Mouse (Mus musculus) E14TG2a.4 (cell line): Measurements from ENCODE around the gene Schip1.
"Not testable (repeated sequence)": the region's sequence is repeated elsewhere in the genome, so short reads cannot be mapped to it uniquely, and the experiment has no call there.

ENCODE experiments used
- H3K27me3 ChIP-seq: 2 replicates; pipeline ENCODE4 v1.6.1; 2014; ENCODE audit warnings: low read length, control low read depth; ENCODE audit not compliant: insufficient read depth
- H3K36me3 ChIP-seq: 2 replicates; pipeline ENCODE4 v1.6.1; 2014; ENCODE audit warnings: low read length, control low read depth; ENCODE audit not compliant: insufficient read depth
- H3K4me1 ChIP-seq: replicated peaks from 2 replicates; pipeline ENCODE4 v1.6.1; 2014; ENCODE audit warnings: low read depth, low read length, control low read depth
- H3K4me3 ChIP-seq: replicated peaks from 2 replicates; pipeline ENCODE4 v1.5.1; 2014; ENCODE audit warnings: mild to moderate bottlenecking, low read length
- H3K9me3 ChIP-seq: 2 replicates; pipeline ENCODE4 v1.6.1; 2014; ENCODE audit warnings: low read length, control low read depth
- CTCF ChIP-seq: conservative IDR thresholded peaks from 2 replicates; pipeline ENCODE4 v1.5.1; 2014; ENCODE audit warnings: low read length
- NANOG ChIP-seq: IDR thresholded peaks from 2 replicates; pipeline ENCODE4 v1.6.1; 2014; ENCODE audit warnings: borderline replicate concordance, low read length, mixed read lengths
- POU5F1 ChIP-seq: IDR thresholded peaks from 2 replicates; pipeline ENCODE4 v1.6.1; 2014; ENCODE audit warnings: low read length, borderline replicate concordance

Gene Schip1

DNA sequence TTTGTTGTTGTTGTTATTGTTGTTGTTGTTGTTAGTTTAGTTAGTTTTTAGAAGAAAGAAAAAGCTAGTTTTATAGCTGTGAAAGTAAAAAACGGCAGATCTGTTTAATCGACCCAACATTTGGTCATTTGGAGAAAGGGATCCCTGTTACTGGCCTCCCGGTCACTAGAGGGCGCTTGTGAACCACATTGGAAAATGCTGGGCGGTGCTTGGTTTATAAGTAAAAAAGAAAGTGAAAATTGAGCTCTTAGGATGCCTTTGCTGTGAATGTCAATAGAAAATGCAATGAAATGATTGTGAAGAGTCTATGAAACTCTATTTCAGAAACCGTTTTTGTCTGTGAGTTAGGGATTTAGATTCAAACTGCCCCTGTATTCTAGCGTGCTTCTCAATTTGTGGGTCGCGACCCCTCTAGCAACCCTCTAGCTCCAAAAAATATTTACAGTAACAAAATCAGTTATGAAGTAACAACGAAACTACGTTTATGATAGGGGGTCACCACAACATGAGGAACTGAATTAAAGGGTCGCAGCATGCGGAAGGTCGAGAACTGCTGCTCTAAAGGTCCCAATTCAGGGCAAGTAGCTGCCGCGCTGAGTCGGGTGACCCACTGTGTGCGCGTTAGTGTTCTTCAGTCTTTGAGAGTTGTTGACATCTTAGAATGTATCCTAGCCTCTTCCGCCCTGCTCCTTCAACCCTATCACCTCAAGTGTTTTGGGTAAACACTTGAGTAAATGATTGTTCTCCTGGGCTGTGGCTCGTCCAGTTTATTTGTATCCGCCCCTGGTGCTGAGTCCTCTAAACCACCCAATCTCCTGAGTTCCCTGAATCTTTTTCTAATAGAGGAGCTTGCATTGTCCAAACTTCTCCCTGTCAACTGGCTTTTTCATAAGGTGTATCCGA, 8.0 kb upstream of the Schip1 start:
- no peaks in the 10 kb centered on the region for H3K36me3 ChIP-seq
- peaks cover 9% of the 10 kb centered on the region for H3K4me1 ChIP-seq
- H3K9me3 ChIP-seq, result no peaks in the 10 kb centered on the region
- peak; percentile 78 for TF ChIP-seq CTCF
- no peak for TF ChIP-seq NANOG
- H3K4me3 ChIP-seq, result peak overlapping the region; percentile 58
- no peaks in the 10 kb centered on the region; the same call in 1 of the 2 replicates for H3K27me3 ChIP-seq

DNA sequence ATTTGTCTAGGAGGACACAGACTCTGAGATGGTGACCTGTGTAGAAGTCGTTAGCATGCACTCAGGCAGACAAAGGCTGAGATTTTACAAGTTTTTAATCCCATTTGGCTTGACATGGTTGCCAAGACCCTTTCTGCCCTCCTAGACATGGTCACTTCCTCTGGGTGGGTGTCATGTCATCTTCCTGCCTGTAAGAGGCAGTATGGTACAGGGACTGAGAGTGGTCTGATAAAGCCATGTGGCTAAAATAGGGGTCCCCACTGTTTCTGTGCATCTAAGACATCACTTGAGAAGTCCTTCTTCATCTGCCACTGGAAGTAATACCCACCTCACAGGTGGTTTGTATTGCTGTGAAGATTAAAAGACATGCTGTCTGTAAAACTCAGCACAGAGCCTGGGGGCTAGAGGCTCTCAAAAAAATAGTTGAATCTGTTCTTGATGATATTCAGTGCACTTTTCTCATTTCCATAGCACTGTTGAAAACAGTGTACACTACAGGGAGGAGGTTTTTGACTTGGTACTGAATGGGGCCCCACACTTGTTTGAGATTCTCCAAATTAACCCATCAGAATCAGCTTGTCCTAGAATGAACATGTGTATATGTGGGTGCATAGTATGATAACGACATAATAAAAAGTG, 5.3 kb upstream of the Schip1 start:
- peaks cover 9% of the 10 kb centered on the region for H3K4me1 ChIP-seq
- H3K27me3 ChIP-seq, result peaks cover 8% of the 10 kb centered on the region; the same call in 1 of the 2 replicates
- no peak overlapping the region for H3K4me3 ChIP-seq
- no peaks in the 10 kb centered on the region for H3K36me3 ChIP-seq
- no peaks in the 10 kb centered on the region for H3K9me3 ChIP-seq
- no peak for TF ChIP-seq POU5F1
- TF ChIP-seq CTCF, result peak; percentile 90

DNA sequence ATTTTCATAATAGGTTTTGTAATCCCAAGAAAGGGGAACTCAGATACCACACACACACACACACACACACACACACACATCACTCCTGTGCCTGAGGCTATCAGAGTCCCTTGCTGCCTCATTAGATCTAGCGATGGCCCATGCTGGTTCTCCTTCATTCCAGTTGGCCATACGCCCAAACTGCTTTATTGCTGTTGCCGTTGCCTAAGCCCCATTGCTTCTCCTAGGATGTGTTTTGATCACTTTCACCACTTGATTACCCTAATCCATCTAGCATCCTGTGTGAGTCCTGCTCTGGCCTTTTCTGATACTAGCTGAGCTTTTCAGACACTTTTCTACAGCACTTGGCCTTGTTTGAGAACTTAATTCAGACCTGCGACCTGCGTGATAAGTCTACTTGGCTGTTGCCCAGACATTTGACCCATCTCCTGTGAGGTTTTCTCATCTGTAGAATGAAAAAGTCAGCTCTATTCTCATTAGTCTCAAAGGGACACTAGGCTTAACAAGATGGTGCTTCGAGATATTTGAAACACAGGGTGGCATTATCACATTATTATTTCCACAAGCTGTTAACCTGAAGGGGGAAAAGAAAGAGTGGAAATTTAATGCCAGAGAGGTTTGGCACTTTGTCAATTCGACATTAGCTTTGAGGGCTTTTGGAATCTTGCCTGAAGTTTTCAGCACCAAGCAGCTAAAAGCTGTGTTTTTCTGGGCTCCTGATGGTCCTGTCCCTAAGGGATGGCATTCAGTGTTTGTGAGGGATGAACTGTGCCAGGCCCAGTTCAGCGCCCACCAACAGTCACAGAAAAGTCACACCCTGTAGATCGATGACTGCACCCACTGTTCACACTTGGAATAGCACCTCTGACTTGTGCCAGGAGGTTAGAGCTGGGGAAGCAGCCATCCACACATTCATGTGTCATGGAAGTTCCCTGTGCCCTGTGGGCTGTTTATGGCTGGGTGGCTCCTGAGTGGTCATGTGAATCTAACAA, 7.1 kb downstream of the Schip1 start:
- no peak overlapping the region for H3K4me3 ChIP-seq
- H3K27me3 ChIP-seq, result no peaks in the 10 kb centered on the region
- H3K9me3 ChIP-seq, result no peaks in the 10 kb centered on the region
- H3K36me3 ChIP-seq, result no peaks in the 10 kb centered on the region
- TF ChIP-seq POU5F1, result no peak
- no peak for TF ChIP-seq CTCF
- TF ChIP-seq NANOG, result no peak
- H3K4me1 ChIP-seq, result no peaks in the 10 kb centered on the region

DNA sequence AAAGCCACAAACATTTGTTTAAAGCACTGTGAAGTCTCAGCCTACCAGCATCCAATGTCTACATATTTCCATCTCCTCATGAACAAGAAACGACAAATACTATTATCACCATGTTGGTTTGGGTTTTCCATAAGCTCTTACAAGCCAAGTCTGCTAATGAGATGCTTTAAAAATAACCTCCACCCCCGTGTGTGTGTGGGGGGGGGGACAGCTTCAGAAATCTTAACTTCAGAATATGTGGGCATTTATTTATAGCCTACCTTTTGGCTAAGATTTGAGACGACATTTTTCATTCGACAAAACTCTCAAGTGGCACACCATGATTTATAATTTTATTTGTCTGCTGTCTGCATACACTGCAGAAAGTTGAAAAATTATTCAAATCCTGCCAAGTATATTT, 12.8 kb downstream of the Schip1 start:
- TF ChIP-seq NANOG (no peak), POU5F1 (no peak), CTCF (no peak)
- Histone ChIP-seq H3K4me3 (no peak overlapping the region), H3K9me3 (no peaks in the 10 kb centered on the region), H3K36me3 (no peaks in the 10 kb centered on the region), H3K4me1 (no peaks in the 10 kb centered on the region), H3K27me3 (no peaks in the 10 kb centered on the region)

DNA sequence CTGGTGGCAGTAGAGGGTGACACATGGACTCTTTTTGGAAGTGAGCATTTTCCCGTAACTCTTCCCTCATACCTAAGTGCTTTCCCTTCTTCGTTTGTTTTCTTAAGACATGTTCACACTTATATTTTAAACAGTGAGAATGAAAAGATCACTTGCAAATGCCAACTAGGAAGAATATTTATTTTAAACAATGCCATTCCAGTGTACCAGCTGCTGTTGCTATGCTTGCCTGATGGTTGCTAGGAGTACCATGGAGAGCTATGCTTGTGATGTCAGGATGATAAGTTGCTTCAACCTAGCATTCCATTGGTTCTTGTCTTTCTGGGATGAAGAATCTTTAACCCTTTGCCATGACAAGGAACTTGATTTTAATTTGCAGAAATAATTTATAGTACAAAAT, 20.4 kb downstream of the Schip1 start:
- TF ChIP-seq CTCF, result no peak
- Histone ChIP-seq H3K27me3 (no peaks in the 10 kb centered on the region), H3K36me3 (no peaks in the 10 kb centered on the region), H3K9me3 (no peaks in the 10 kb centered on the region), H3K4me1 (no peaks in the 10 kb centered on the region), H3K4me3 (no peak overlapping the region)

- Histone ChIP-seq H3K36me3 (no peaks in the 10 kb centered on the region), H3K9me3 (no peaks in the 10 kb centered on the region), H3K4me1 (no peaks in the 10 kb centered on the region), H3K4me3 (no peak overlapping the region), H3K27me3 (no peaks in the 10 kb centered on the region)
- TF ChIP-seq POU5F1 (no peak), NANOG (no peak), CTCF (no peak)
These were observed 27.5 kb downstream of the Schip1 start for GRCm38 (mm10) chr3:68092108-68092507.

DNA sequence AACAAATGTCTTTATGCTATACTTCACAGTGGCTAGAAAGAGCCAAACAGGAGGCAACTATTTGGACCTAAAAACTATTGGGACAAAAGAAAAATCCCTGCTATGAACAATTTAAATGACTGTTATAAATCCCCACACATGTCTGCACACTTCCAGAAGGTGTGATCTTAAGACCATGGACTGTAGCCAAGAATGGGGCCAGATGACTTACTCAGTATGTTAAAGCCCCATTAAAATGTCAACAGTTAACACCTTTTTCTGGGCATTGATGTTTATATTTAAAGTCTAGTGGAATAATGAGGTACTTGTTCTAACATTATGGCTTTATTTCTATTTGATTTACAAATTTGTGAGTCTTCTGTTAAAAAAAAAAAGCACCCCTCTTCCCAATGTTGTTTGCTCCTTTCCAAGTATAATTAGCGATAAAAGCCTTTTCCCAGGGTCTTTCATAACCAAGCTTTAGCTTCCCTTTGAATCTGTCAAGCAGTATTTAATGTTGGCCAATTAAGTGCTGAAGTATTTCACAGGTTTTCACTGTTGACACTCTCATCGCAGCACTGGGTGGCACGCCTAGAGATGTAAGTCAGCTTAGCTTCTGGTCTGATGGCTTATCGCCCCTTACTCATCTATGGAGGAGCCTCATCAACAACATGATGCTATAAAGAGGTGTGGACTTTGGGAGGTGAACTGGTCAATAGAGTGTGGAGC, 32.3 kb downstream of the Schip1 start:
- Histone ChIP-seq H3K4me3 (no peak overlapping the region), H3K36me3 (no peaks in the 10 kb centered on the region)

GRCm38 (mm10) chr3:68099561-68099960, 35.0 kb downstream of the Schip1 start:
- not testable (repeated sequence) for H3K27me3 ChIP-seq, H3K4me1 ChIP-seq, H3K4me3 ChIP-seq, H3K36me3 ChIP-seq, H3K9me3 ChIP-seq

More for the DNA sequence above, 32.3 kb downstream of the Schip1 start:
- Histone ChIP-seq H3K9me3 (no peaks in the 10 kb centered on the region), H3K27me3 (no peaks in the 10 kb centered on the region), H3K4me1 (no peaks in the 10 kb centered on the region)
- no peak for TF ChIP-seq CTCF
- TF ChIP-seq POU5F1, result no peak
- TF ChIP-seq NANOG, result no peak
